Mouse (Mus musculus) intestine, embryonic 16.5 days (tissue): ENCODE results near the gene Nr1i2. TPM values are rescaled to one million over a fixed set of nuclear protein-coding genes. Genes with fewer than 3 reads are reported as not detected.

Source experiments
- ATAC-seq: fragments of 200-750 bp; cut with Nextera tagmentation; 2 replicates; pipeline ENCODE4 v1.8.0; 2017; ENCODE audit warnings: moderate TSS enrichment, moderate library complexity
- H3K27ac ChIP-seq: fragments of 300-500 bp; sonication (generic); 2 replicates; pipeline ENCODE4 v1.5.1; 2014; ENCODE audit warnings: mild to moderate bottlenecking, low read length
- H3K27me3 ChIP-seq: fragments of 300-500 bp; sonication (generic); replicated peaks from 2 replicates; pipeline ENCODE4 v1.6.1; 2014; ENCODE audit warnings: low read length, control low read depth, mixed read lengths; ENCODE audit not compliant: control insufficient read depth, insufficient read depth
- H3K36me3 ChIP-seq: fragments of 300-500 bp; sonication (generic); 2 replicates; pipeline ENCODE4 v1.6.1; 2014; ENCODE audit warnings: low read length, control low read depth; ENCODE audit not compliant: control insufficient read depth, insufficient read depth
- H3K4me1 ChIP-seq: fragments of 300-500 bp; sonication (generic); 2 replicates; pipeline ENCODE4 v1.6.1; 2014; ENCODE audit warnings: low read length, control low read depth, mixed read lengths; ENCODE audit not compliant: control insufficient read depth, insufficient read depth
- H3K4me2 ChIP-seq: fragments of 300-500 bp; sonication (generic); 2 replicates; pipeline ENCODE4 v1.6.1; 2014; ENCODE audit warnings: low read depth, low read length, control low read depth
- H3K4me3 ChIP-seq: fragments of 300-500 bp; sonication (generic); 2 replicates; pipeline ENCODE4 v1.5.1; 2014; ENCODE audit warnings: mild to moderate bottlenecking, low read length
- H3K9ac ChIP-seq: fragments of 300-500 bp; sonication (generic); 2 replicates; pipeline ENCODE4 v1.6.1; 2014; ENCODE audit warnings: low read depth, low read length
- H3K9me3 ChIP-seq: fragments of 300-500 bp; sonication (generic); 2 replicates; pipeline ENCODE4 v1.6.1; 2016; ENCODE audit warnings: low read length, control low read depth; ENCODE audit not compliant: control insufficient read depth
- WGBS: fragments of 180-500 bp; shearing (Covaris S2); extraction: QIAGEN DNeasy Blood & Tissue Kit; methylation state at CpG from one replicate; pipeline ENCODE4 v1.1.7; 2014; 5-methylcytosine and 5-hydroxymethylcytosine counted together
- polyA plus RNA-seq: library from polyadenylated mRNA; unstranded; fragments of >200 nt; fragmentation: Nextera tagmentation; extraction: Ambion mirVana; gene quantifications from 2 replicates; pipeline ENCODE4 v1.2.1, GENCODE M21; 2015

The Nr1i2 gene
- polyA plus RNA-seq, 1 experiment from 2014 or later, result 17.9 TPM

DNA sequence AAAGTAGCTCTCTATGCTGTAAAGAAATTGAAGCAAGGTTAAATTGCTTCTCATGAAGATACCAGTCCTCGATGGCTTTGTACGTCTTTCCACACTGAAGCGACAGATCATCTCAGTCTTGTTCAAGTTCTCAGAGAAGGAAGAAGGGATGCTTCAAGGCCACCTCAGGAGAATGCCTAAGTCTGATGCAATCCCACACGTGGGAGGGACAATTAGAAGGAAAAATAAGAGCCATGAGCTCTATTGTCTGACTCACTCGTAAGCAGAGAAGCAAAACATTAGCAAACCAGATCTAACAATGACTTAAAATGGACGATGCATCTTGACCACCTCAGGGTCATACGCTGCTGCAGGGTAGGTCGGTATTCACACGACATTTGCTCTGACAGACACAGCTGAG is 23.9 kb upstream of the Nr1i2 start:
- 74% methylated on average over 9 of the region's 9 CpGs for WGBS
- H3K27me3 ChIP-seq, result no peaks in the 10 kb centered on the region
- H3K4me2 ChIP-seq, result no peak overlapping the region
- H3K27ac ChIP-seq, result no peak overlapping the region
- no peaks in the 10 kb centered on the region for H3K36me3 ChIP-seq
- no peak for ATAC-seq
- H3K9ac ChIP-seq, result no peak overlapping the region
- H3K9me3 ChIP-seq, result no peaks in the 10 kb centered on the region
- no peaks in the 10 kb centered on the region for H3K4me1 ChIP-seq
- H3K4me3 ChIP-seq, result no peak overlapping the region

- Histone ChIP-seq H3K4me1 (no peaks in the 10 kb centered on the region), H3K27me3 (no peaks in the 10 kb centered on the region), H3K4me2 (no peak overlapping the region), H3K27ac (no peak overlapping the region), H3K9ac (no peak overlapping the region), H3K36me3 (no peaks in the 10 kb centered on the region), H3K9me3 (no peaks in the 10 kb centered on the region), H3K4me3 (no peak overlapping the region)
- 81% methylated on average over 11 of the region's 11 CpGs for WGBS
- no peak for ATAC-seq
These were observed 13.6 kb upstream of the Nr1i2 start for GRCm38 (mm10) chr16:38308195-38308594.

GRCm38 (mm10) chr16:38307651-38308050 is 13.0 kb upstream of the Nr1i2 start:
- Histone ChIP-seq H3K27ac (no peak overlapping the region), H3K9me3 (no peaks in the 10 kb centered on the region), H3K36me3 (no peaks in the 10 kb centered on the region), H3K4me1 (no peaks in the 10 kb centered on the region), H3K9ac (no peak overlapping the region), H3K4me2 (no peak overlapping the region), H3K27me3 (no peaks in the 10 kb centered on the region), H3K4me3 (no peak overlapping the region)
- no peak for ATAC-seq
- 62% methylated on average over 7 of the region's 7 CpGs for WGBS

GRCm38 (mm10) chr16:38307221-38307605 is 12.6 kb upstream of the Nr1i2 start:
- H3K4me1 ChIP-seq, result no peaks in the 10 kb centered on the region
- ATAC-seq, result no peak
- H3K4me3 ChIP-seq, result no peak overlapping the region
- no peak overlapping the region for H3K27ac ChIP-seq
- H3K9ac ChIP-seq, result no peak overlapping the region
- H3K4me2 ChIP-seq, result no peak overlapping the region
- no peaks in the 10 kb centered on the region for H3K9me3 ChIP-seq
- WGBS, result 50% methylated on average over 5 of the region's 5 CpGs
- no peaks in the 10 kb centered on the region for H3K27me3 ChIP-seq
- H3K36me3 ChIP-seq, result no peaks in the 10 kb centered on the region

GRCm38 (mm10) chr16:38306571-38307220 is 12.1 kb upstream of the Nr1i2 start:
- H3K4me2 ChIP-seq, result no peak overlapping the region
- no peak for ATAC-seq
- 55% methylated on average over 18 of the region's 18 CpGs for WGBS
- H3K36me3 ChIP-seq, result no peaks in the 10 kb centered on the region
- H3K27me3 ChIP-seq, result no peaks in the 10 kb centered on the region
- H3K9ac ChIP-seq, result no peak overlapping the region
- no peak overlapping the region for H3K27ac ChIP-seq
- no peaks in the 10 kb centered on the region for H3K9me3 ChIP-seq
- no peak overlapping the region for H3K4me3 ChIP-seq
- no peaks in the 10 kb centered on the region for H3K4me1 ChIP-seq

- Histone ChIP-seq H3K4me2 (no peak overlapping the region), H3K36me3 (no peaks in the 10 kb centered on the region), H3K27ac (no peak overlapping the region), H3K4me3 (no peak overlapping the region), H3K27me3 (no peaks in the 10 kb centered on the region), H3K9ac (no peak overlapping the region), H3K9me3 (no peaks in the 10 kb centered on the region), H3K4me1 (no peaks in the 10 kb centered on the region)
- ATAC-seq, result peak; percentile 48; the same call in 1 of the 2 replicates
- 66% methylated on average over 17 of the region's 17 CpGs for WGBS
These were observed 10.0 kb upstream of the Nr1i2 start for GRCm38 (mm10) chr16:38304460-38305194.

DNA sequence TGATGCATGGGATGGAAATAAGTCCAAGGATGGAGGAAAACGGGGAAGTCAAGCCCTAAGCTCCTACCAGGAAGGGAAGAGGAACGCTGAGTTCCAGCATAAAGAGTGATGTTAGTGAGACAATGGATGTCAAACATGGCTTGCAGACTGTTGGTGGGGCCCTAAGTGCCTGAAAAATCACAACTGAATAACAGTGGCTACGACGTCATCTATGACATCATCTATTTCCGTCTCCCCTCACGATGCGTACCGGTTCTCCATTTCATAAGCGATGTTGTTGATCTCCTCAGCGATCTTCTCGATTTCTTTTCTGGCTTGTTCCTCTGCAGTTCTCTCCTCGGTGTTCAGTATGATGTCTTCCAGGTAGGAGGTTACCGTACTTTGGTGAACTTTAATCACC is 7.7 kb upstream of the Nr1i2 start:
- Histone ChIP-seq H3K4me1 (peaks cover 3% of the 10 kb centered on the region; the same call in 1 of the 2 replicates), H3K4me3 (no peak overlapping the region), H3K4me2 (no peak overlapping the region), H3K36me3 (no peaks in the 10 kb centered on the region), H3K9me3 (no peaks in the 10 kb centered on the region), H3K27me3 (no peaks in the 10 kb centered on the region), H3K9ac (no peak overlapping the region), H3K27ac (no peak overlapping the region)
- 87% methylated on average over 13 of the region's 13 CpGs for WGBS
- ATAC-seq, result no peak

DNA sequence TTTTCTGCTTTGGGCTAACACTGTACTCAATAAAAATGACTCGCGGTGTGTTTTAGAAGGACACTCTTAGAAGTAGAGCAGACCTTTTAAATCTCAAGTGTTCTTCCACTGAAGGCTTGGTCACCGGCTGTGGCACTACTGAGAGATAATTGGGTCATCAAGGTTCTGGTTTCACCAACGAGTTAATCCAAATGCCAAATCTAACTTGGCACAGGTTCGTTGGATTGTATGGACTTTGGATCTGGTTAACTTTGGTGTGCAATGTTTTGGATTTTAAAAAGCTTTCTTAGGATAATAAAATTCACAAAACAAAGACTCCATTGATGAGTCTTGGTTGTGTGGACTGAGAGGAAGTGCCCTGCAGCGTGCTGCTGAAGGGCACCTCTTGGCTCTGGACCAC is 3.8 kb upstream of the Nr1i2 start:
- no peak overlapping the region for H3K4me3 ChIP-seq
- no peak for ATAC-seq

DNA sequence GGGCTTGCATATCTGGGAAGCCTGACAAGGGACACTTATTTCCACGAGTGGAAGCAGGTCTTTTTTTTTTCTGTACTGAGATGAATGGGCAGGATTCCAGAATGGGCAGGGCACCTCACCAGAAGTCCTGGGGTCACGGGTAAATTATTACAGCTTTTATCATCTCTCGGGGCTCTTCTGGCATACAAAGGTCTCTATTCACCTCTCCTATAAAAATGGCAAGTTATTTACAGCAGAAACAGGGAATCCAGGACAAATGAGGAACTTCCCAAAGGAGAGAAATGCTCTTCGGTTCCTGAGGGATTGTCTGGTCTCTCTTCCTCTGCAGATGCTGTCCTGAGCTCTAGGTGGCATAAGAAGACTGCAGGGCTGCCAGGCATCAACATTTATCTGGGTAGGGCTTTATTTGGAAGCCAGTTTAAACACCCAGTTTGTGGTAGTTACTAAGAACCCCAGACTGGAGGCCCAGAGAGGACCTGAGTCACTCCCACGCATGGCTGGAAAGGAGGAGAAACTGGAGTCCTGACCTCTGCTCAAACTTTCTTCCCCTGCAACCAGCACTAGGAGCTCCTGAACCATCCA is 816 bp upstream of the Nr1i2 start:
- H3K36me3 ChIP-seq, result no peaks in the 10 kb centered on the region
- peak overlapping the region; percentile 36 for H3K4me2 ChIP-seq
- H3K4me3 ChIP-seq, result peak overlapping the region; percentile 17; the same call in 1 of the 2 replicates
- H3K27me3 ChIP-seq, result no peaks in the 10 kb centered on the region
- H3K27ac ChIP-seq, result peak overlapping the region; percentile 94
- WGBS, result 22% methylated on average over 5 of the region's 5 CpGs
- peak; percentile 69 for ATAC-seq
- peaks cover 3% of the 10 kb centered on the region; the same call in 1 of the 2 replicates for H3K4me1 ChIP-seq
- H3K9ac ChIP-seq, result peak overlapping the region; percentile 26; the same call in 1 of the 2 replicates
- H3K9me3 ChIP-seq, result no peaks in the 10 kb centered on the region

More for the DNA sequence above, 3.8 kb upstream of the Nr1i2 start:
- no peak overlapping the region for H3K9ac ChIP-seq
- no peaks in the 10 kb centered on the region for H3K9me3 ChIP-seq
- no peaks in the 10 kb centered on the region for H3K27me3 ChIP-seq
- no peak overlapping the region for H3K4me2 ChIP-seq
- H3K4me1 ChIP-seq, result peaks cover 3% of the 10 kb centered on the region; the same call in 1 of the 2 replicates
- H3K27ac ChIP-seq, result no peak overlapping the region
- 69% methylated on average over 6 of the region's 6 CpGs for WGBS
- H3K36me3 ChIP-seq, result no peaks in the 10 kb centered on the region
